Mouse (Mus musculus) megakaryocyte progenitor cell, adult 5-6 weeks (primary cell): ENCODE measurements at regions not wholly inside any gene's neighbourhood (a gene's known extent, or its start where the extent isn't known, plus 50 kb on each side); places are given as distances from the start of the nearest gene placed in this dataset.

Experiments used
- ATAC-seq: replicated peaks from 2 replicates; pipeline ENCODE4 v1.8.0; 2016; ENCODE audit warnings: mild to moderate bottlenecking, moderate TSS enrichment, inconsistent platforms; ENCODE audit not compliant: poor library complexity

GRCm38 (mm10) chr4:55651811-55652410 is 119.6 kb upstream of the Klf4 start:
- no peak for ATAC-seq

- peak; percentile 73 for ATAC-seq
Observed at GRCm38 (mm10) chr4:55651051-55651763, 118.9 kb upstream of the Klf4 start.

- no peak for ATAC-seq
Observed at GRCm38 (mm10) chr4:55650186-55650585, 117.9 kb upstream of the Klf4 start.

- ATAC-seq = no peak
Observed at GRCm38 (mm10) chr4:55648376-55648775, 116.1 kb upstream of the Klf4 start.

- ATAC-seq = no peak
Observed at GRCm38 (mm10) chr4:55645432-55645831, 113.2 kb upstream of the Klf4 start.

- ATAC-seq = no peak
Observed at GRCm38 (mm10) chr4:55644895-55645294, 112.6 kb upstream of the Klf4 start.

- ATAC-seq = no peak
Observed at GRCm38 (mm10) chr4:55634946-55635511, 102.8 kb upstream of the Klf4 start.

GRCm38 (mm10) chr4:55631157-55631556 is 98.9 kb upstream of the Klf4 start:
- ATAC-seq = no peak

GRCm38 (mm10) chr4:55630215-55630614 is 97.9 kb upstream of the Klf4 start:
- 0 out of 2 replicates have a peak, but pooled peaks have one; percentile 29 for ATAC-seq

GRCm38 (mm10) chr4:55624779-55625178 is 92.5 kb upstream of the Klf4 start:
- no peak for ATAC-seq

- peak; percentile 100 for ATAC-seq
Observed at GRCm38 (mm10) chr4:55623151-55623760, 91.0 kb upstream of the Klf4 start.

- ATAC-seq = no peak
Observed at GRCm38 (mm10) chr4:55622651-55623050, 90.4 kb upstream of the Klf4 start.

GRCm38 (mm10) chr4:55619891-55620290 is 87.6 kb upstream of the Klf4 start:
- no peak for ATAC-seq

- no peak for ATAC-seq
Observed at GRCm38 (mm10) chr4:55615808-55616207, 83.5 kb upstream of the Klf4 start.

GRCm38 (mm10) chr4:55613523-55613922 is 81.3 kb upstream of the Klf4 start:
- no peak for ATAC-seq

- no peak for ATAC-seq
Observed at GRCm38 (mm10) chr4:55610998-55611397, 78.7 kb upstream of the Klf4 start.

GRCm38 (mm10) chr4:55609214-55609613 is 76.9 kb upstream of the Klf4 start:
- no peak for ATAC-seq

- no peak for ATAC-seq
Observed at GRCm38 (mm10) chr4:55605541-55605940, 73.3 kb upstream of the Klf4 start.

- ATAC-seq = no peak
Observed at GRCm38 (mm10) chr4:55604915-55605314, 72.6 kb upstream of the Klf4 start.

- no peak for ATAC-seq
Observed at GRCm38 (mm10) chr4:55603821-55604435, 71.7 kb upstream of the Klf4 start.

GRCm38 (mm10) chr4:55595203-55595602 is 62.9 kb upstream of the Klf4 start:
- ATAC-seq = no peak
